1 mouse cellular context compared by ENCODE assay signal in the genomic region with DNA sequence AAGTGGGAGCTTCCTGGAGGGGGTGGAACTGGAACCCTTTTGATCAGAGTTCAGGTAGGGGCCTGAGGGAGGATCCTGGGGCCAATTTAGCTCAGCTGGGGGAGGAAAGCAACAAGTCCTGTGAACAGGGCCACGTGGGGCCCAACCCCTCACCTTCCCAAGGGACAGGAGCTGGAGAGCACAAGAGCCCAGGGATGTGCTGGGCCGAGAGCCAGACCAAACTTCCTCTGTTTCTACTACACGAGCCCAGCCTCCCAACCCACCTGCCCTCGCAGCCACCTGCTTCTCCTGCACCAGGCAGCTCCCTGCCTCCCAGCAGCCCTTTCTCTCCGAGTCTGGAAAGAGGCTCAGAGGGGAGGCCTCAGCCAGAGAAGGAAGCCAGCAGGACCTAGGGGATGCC.
A peak's percentile ranks its signal among the peaks of the same experiment; 100 is the strongest.
TF ChIP-seq lines count a peak whose summit lies in the region.

No protein-coding gene starts in this region.

TF ChIP-seq in CH12.LX, 34 proteins besides CTCF, POLR2A, EP300 and RAD21:
- TF ChIP-seq NRF1 (IDR thresholded peaks at IDR 0.05; ENCODE audit: low read depth, low read length), result no peak
- TF ChIP-seq MAFK (IDR thresholded peaks at IDR 0.05; ENCODE audit: insufficient replicate concordance, low read length), result no peak
- TF ChIP-seq ZC3H11A (IDR thresholded peaks at IDR 0.05; ENCODE audit: low read depth, low read length), result no peak
- no peak for TF ChIP-seq UBTF (IDR thresholded peaks at IDR 0.05; ENCODE audit: low read depth, low read length)
- peak; percentile 40; the same call in 1 of the 2 replicates for TF ChIP-seq MXI1 (IDR thresholded peaks at IDR 0.05; ENCODE audit: low read depth, low read length)
